Mouse (Mus musculus): ENCODE data around the gene Flcn. TPM values are rescaled to one million over a fixed set of nuclear protein-coding genes. Genes with fewer than 3 reads are reported as not detected.

Gene Flcn
- polyA plus RNA-seq, 1 experiment = 18.3 TPM

DNA sequence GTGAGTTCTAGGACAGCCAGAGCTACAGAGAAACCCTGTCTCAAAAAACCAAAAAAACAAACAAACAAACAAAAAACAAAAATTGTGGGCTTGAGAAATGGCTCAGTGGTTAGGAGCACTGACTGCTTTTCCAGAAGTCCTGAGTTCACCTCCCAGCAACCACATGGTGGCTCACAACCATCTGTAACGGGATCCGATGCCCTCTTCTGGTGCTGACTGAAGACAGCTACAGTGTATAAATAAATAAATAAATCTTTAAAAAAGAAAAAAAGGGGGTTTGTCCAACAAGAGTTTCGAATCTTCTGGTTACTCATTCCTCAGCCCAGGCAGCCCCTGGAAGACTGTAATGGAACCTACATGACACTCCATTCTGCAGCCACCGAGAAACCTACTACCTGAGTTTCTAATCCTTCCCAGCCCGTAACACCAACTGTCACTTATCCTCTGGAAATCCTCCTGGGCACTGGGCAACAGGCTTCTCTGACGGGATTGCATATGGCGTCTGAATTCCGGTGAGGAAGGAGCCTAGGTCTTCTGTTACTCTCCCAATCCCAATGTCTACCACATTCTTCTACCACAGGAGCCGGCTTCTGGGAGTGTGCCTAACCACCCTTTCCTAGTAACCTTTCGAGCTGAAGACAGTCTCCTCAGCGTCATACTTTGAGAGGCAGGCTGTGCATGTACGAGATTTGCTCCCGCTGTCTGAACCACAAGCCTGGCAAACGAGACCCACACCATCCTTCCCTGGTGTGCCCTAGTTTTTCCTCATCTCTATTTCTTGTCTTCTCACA is 1.5 kb downstream of the Flcn start:
- no peak for DNase-seq (ENCODE audit: low read depth, low spot score)
- WGBS = 63% methylated on average over 14 of the region's 14 CpGs

DNA sequence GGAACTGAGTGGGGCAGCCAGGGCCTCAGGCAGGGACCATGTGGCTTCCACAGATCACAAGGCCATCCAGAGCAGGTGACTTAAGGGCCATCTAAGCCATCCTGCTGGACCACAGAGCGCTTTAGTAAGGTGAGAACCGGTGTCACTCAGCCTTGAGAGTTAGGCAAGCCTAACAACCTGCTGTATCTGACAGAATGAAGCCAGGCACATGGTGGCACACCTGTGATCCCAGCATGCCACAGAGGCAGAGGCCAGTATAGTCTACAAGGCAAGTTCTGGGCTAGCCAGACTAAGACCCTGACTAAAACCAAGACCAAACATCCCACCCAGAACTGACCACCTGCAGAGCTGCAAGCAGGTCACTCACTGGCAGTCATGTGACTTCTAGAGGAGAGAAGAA is 4.2 kb downstream of the Flcn start:
- WGBS = 100% methylated on average over 2 of the region's 2 CpGs
- no peak for DNase-seq (ENCODE audit: low read depth, low spot score)

DNA sequence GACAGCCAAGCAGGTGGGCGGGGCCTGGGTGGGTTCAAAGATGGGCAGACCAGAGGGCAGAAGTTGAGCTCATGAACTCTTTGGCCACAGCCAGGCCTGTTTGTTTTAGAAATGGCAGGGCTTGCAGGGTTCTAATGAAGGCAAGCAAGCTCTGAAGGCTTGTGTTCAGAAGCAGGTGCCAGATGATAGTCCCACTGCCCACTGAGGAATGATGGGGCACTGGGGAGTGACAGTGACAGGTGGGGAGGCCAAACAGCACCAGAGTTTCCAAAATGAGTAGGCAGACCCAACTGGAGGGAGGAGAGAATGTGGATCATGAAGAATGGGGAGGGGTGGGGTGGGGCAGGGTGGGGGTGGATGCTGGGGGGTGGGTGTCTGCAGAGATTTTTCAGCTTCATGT is 4.6 kb downstream of the Flcn start:
- DNase-seq (ENCODE audit: low read depth, low spot score) = no peak
- 95% methylated on average over 1 of the region's 1 CpGs for WGBS

DNA sequence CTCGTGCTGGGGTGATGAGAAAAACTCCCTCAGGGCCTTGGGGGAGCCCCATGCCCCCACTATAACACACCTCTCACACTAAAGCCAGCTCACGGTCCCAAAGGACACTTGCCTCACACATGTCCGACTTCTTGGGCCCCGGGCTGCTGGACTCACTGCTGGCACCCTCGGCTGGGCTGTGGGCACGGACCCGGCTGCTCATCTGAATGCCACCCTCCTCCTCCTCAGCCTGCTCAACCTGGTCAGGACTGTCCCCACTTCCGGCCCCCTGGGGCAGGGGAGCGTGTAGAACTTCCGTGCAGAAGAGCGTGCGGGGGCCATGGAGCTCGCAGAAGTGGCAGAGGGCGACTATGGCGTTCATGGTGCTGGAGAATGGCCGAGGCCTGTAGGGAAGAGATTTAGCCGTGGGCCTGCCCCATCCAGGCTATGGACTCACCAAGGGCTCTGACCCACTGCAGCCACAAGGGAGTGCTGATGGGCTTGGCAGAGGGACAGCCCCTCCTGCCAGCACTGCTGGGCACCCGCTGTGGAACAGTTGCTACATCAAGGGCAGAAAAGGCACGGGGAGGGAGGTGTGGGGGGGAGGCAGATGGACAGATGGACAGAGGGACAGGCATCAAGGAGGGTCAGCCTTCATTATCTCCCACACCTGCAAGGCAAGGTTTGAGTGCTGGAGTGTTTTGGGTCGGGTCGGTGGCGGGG is 5.3 kb downstream of the Flcn start:
- WGBS = 94% methylated on average over 22 of the region's 22 CpGs

DNA sequence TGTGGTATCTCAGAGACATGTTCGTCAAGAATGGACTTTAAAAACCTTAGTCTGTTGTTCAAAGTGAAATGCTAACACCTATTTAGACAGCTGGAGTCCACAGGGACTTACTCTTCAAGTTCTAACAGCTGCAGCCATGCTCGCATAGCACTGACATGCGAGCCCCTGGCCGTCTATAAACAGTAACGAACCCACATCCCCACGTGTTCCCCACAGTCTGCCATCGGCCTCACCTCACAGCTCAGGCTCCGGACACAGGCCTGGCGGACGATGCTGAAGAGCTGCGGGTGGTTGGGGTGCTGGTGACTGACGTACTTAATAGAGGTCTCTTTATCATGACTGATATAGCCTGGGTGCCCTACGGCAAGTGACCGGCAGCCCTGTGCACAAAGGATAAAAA is 6.3 kb downstream of the Flcn start:
- no peak for DNase-seq (ENCODE audit: low read depth, low spot score)
- WGBS = 89% methylated on average over 14 of the region's 14 CpGs

More for the DNA sequence above, 5.3 kb downstream of the Flcn start:
- DNase-seq (ENCODE audit: low read depth, low spot score) = no peak

DNA sequence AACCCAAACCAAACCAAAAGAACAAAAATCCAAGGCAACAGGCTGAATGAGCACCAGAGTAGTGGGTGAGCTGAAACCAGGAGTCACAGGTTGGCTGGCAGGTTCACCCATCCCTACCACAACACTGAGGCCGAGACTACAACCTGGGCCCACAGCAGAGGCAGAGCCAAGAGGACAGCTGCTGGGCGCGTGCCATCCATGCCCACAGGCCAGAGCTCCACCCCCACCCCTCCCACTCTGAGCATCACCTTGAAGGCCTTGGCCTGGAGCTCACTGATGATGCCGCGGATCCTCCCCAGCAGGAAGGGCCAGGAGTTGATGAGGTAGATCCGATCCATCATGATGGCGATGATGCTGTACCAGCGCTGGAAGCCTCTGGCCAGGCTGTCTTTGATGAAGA is 7.9 kb downstream of the Flcn start:
- no peak for DNase-seq (ENCODE audit: low read depth, low spot score)
- 92% methylated on average over 8 of the region's 8 CpGs for WGBS

DNA sequence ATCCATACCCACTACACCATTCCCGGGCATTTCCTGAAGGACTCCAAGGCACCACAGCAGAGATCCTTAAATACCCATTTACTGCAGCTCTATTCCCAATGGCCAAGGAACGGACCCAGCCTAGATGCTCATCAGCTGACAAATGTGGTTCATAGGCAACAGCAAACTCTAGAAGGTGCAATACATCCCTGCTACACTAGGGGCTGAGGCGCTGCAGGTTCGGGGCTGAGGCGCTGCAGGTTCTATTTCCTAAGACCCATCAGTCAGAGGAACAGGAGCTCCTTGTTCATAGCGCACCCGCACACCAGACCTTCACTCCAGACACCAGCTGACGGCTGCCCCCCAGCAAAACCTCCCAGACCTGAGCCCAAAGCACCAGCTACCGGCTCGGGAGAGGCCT is 9.4 kb downstream of the Flcn start:
- WGBS = 95% methylated on average over 10 of the region's 10 CpGs
- no peak for DNase-seq (ENCODE audit: low read depth, low spot score)

DNA sequence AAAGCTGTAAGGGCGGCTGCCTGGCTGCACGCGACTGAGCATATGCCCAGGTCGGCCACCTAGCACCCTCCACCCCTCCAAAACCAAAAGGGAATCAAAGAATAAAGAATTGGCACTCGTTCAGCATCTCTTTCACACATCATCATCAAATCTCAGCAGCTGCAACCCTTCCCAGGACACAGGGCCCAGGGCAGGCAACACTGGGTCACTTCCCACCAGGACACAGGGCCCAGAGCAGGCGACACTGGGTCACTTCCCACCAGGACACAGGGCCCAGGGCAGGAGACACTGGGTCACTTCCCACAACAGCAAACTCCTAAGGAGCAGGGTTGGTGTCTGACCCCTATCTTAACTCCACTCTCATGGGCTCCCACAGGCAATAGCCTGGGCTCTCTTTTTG is 16.4 kb downstream of the Flcn start:
- DNase-seq (ENCODE audit: low read depth, low spot score) = no peak
- 91% methylated on average over 6 of the region's 6 CpGs for WGBS

DNA sequence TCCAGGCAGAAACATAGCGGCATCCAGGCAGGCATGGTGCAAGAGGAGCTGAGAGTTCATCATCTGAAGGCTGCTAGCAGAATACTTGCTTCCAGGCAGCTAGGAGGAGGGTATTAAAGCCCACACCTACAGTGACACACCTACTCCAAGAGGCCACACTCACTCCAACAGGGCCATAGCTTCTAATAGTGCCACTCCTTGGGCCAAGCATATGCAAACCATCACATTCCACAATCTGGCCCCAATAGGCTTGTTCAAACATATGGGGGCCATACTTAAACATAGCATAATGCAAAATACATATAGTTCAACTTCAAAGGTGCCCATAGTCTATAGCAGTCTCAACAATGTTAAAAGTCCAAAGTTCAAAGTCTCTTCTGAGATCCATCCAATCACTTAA is 20.5 kb downstream of the Flcn start:
- DNase-seq (ENCODE audit: low read depth, low spot score) = no peak
- WGBS = 78% methylated on average over 1 of the region's 1 CpGs

DNA sequence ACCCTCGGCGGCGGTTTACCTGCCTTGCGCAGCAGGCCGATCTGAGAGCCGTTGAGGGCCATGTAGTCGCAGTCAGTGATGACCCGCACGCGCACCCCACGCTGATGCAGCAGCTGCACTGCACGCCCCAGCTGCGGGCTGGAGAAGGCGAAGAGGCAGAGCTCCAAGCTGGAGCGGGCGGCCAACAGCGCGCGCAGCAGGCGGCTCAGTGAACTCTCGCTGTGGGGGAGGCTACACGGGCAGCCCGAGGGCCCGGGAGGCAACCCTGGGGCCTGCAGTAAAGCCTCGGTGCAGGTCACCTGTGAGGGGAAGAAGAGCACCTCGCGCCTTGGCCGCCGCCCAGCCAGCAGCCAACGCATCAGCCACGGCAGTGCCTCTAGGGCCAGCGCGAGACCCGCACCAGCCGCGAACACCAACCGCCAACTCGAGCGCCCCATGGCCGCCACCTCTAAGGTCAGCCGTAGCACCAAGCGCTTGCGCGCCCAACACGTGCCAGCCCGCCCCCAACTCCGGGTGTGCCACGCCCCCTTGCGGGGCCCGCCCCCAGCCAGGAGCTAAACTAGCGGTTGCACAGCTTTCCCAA is 22.5 kb downstream of the Flcn start, which contains the start of gene Pld6:
TSS of gene Pld6 (minus strand) at position 447 of the 583 bp plus-strand sequence.
- under 1% methylated on average over 51 of the region's 51 CpGs for WGBS
- DNase-seq (ENCODE audit: low read depth, low spot score) = no peak

DNA sequence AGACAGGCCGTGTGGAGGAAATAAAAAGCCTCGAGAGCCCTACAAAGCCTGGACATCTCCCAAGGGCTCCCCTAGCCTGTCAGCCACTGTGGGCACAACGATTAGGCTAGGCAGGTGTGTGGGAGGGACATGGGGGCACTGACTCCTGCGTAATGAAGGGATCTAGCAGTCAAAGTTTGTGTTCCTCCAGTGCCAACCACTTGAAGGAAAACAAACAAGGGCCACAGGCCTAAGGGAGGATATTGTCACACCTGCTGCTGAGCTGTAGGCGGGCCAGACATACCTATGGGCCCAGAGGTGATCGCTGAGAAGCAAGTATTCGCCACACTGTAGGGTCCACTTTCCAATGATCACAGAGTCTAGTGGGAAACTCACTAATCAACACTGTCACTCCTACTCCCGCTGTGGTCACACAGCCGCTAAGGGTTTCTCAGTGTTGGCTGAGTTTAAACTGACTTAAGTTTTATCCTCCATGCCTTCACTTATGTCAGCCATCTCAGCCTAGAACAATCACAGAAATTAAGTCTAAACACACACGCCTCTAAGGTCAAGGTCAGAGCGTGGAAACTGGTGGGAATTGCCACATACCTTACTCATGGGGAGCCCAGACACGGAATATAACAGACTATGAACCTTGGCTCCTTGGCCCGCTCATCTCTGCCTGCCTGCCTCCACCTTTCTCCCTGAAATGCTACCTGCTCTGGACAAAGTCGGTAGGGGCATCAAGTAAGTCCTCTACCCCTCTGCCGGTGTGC is 23.2 kb downstream of the Flcn start:
- no peak for DNase-seq (ENCODE audit: low read depth, low spot score)
- 35% methylated on average over 15 of the region's 15 CpGs for WGBS

DNA sequence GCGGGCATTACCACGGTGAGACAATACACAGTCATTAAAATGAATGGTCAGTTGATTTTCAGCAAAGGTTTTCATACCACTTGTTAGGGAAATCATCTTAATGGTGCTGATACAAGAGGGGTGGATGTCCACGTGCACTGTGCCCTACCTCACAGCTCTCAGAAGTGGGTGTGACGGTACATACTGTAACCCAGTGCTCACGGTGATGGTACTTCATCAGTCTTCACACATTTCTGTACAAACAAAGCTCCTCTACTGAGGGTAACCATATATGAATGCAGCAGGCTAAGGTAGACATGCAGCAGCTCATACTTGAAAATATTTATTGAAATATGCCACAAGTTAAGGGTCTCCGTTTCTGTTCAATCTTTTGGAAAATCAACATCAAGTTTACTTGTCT is 26.2 kb downstream of the Flcn start:
- DNase-seq (ENCODE audit: low read depth, low spot score) = no peak
- WGBS = 63% methylated on average over 6 of the region's 6 CpGs

DNA sequence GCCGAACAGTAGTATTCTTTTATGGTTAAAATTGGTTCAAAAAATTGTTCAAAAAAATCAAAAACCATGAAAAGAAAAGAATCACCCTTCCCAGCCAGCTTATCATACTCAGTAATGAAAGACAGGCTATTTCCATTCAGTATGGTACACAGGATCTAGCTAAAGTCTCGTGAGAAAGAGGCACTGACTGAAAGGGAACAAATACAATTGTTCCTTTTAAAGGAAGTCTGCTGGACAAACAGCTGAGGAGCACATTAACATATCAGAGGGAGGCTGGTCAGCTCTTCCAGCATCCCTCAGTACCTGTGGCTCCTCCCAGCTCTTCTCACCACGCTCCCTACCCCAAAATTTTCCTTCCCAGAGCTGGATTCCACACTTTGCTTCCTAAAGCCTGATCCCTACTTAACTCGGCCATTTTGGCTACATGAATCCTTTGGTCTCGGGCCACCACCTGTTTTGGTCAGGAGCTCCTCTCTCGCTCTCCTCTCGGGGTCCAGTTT is 27.7 kb downstream of the Flcn start:
- 82% methylated on average over 7 of the region's 7 CpGs for WGBS
- no peak for DNase-seq (ENCODE audit: low read depth, low spot score)

DNA sequence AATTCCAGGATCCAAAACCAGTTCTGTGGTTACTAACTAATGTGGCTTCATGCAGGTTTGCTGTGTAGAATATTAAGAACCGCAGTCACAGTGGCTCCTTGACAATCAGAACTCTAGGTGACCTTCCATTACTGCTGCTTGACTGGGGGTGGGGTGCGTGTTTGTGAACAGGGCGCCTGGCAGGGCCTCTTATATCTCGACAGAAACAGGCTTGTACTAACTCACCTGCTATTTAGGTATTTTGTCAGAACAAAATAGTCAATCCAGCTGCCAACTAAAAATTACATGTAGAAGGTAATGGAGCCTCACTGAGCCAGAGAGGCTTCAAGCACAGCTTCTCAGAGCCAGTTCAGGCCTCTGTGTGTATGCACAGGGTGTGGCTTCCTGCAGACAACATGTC is 29.6 kb downstream of the Flcn start:
- WGBS = 81% methylated on average over 4 of the region's 4 CpGs
- no peak for DNase-seq (ENCODE audit: low read depth, low spot score)

DNA sequence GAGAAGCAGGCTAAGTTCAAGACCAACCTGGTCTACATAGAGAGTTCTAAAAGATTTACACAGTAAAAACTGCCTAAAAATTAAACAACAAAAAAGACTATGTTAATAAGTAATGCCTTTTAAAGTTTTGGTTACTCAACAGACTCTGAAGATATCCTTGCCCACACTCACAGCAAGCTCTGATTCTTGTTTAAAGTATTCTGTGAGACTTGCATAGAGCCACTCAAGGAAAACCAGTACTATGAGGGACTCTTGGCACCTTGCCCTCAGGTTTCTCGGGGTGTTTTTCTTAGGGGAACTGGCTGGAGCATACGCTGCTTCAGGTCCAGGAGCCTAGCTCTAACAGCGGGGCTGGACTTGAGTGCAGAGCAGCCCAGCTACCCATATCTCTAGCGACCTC is 30.4 kb downstream of the Flcn start:
- WGBS = 83% methylated on average over 4 of the region's 4 CpGs
- no peak for DNase-seq (ENCODE audit: low read depth, low spot score)

DNA sequence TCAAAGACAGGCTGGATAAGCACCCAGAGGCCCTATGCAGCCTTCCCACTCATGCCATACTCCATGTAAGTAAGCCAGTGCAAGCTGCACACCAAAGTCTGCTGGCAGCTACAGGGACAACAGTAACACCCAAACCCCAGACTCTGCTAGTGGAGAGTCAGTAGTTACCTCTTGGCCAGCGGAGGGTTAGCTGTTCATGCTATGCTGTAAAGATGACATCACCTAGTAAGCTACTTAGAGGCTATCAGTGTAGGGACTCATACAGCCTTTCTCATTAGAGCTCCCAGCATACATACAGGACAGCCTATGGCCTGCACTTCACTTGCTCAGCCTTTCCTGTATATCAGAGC is 31.0 kb downstream of the Flcn start:
- 76% methylated on average over 1 of the region's 1 CpGs for WGBS
- no peak for DNase-seq (ENCODE audit: low read depth, low spot score)

DNA sequence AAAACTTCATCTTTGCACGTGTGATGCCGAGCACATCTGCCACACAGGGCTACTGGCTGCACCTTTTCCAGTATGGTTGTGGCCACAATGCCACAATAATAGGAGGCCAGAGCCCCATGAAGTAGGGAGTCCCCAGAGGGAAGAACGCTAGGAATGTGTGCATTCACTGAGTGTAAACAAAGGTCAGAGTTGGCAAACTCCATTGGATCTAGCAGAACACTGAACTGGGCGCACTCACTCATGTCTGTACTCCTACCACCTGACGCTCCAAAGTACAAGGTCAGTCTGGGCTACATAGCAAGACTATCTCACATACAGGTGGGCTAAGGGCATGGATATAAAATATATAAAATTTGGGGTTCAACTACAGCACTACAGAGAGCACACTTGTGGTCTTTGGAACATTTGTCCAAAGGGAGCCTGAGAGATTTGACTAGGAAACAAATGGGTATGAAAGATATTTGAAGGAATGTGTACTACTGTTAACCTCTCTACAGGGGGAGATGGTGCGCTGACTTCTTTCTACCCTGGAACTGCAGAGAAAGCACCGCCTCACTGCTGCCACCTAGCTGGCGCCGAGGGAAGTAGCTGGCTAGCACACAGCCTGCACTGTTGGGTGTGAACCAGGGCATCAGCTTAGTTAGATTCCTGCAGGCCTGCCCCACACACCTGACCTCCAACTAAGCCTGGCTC is 31.5 kb downstream of the Flcn start:
- DNase-seq (ENCODE audit: low read depth, low spot score) = peak; percentile 39
- 56% methylated on average over 9 of the region's 9 CpGs for WGBS

DNA sequence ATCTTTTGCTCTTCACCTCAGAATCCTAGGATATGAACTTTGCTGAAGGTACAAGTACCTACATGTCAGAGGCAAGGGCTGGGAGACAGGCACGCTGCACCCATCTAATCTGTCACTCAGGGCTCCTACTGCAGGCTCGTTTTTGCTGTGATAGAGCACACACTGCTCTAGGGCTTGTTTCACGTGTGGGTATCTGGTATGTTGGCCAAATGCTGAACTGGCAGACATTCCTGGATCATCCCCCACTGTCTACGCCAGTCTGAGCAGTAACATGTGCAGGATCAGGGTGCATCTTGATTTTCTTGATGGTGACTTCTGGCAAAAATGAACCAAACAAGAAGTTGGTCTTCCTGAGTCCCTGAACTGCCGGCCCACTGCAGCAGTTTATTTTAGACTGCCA is 32.6 kb downstream of the Flcn start:
- no peak for DNase-seq (ENCODE audit: low read depth, low spot score)
- WGBS = 89% methylated on average over 5 of the region's 5 CpGs

DNA sequence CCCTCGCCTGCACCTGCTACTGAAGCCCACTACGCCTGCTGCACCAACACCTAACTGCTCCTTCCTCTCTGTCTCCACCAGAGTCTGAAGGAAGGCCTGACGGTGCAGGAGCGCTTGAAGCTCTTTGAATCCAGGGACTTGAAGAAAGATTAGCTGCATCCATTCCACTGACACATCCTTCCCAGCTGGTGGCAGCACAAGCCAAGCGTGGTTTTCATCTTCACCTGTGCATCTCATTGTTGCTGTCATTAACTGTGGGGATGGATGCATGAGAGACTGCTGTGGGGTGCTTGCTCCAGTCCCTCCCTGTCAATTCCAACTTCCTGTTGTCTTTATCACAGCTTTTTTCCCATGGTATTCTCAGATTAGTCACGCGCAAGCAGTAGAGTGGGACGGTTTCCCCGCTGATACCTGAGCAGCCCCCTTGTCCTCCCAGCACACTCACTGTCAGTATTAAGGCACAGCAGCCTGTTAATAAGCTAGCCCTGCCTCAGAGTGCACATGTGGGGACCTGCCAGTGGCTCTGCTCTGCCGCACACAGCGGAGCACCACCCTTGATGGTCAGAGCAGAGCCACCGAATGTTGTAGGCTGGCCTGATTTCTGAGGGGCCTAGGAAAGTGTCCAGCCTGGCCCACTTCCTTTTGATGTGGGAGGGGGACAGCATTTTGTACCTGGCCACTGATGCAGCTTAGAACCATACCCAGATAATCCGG is 34.2 kb downstream of the Flcn start:
- 91% methylated on average over 13 of the region's 13 CpGs for WGBS
- DNase-seq (ENCODE audit: low read depth, low spot score) = no peak
